Mouse (Mus musculus): ENCODE results near the gene Lgr5. TPM values are rescaled to one million over a fixed set of nuclear protein-coding genes. Genes with fewer than 3 reads are reported as not detected.

Lgr5 gene
- polyA plus RNA-seq, 1 experiment, result 0.04 TPM

DNA sequence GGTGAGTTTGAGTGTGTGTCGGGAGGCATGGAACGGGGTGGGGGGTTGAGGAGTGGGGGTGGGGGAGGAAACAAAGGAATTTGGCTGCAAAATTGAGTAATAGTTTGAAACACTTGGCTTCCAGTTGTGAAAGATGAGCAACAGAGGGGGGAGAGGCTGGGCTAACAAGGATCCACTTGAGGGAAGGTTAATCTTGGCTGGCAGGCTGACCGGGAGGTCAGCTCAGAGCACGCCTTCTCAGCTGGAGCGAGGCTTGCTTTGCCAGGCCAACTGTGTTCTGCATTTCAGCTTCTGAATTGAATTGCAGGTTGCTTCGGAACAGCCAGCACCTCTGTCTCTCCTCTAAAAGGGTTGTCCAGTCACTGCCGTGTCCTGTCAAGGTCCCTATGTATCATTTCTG is 8.1 kb downstream of the Lgr5 start:
- H3K79me2 ChIP-seq (ENCODE audit: control insufficient read depth, insufficient read depth), result no peaks in the 10 kb centered on the region
- no peak overlapping the region for H3ac ChIP-seq (ENCODE audit: control insufficient read depth, insufficient read length, low read depth)
- no peaks in the 10 kb centered on the region for H3K36me3 ChIP-seq (ENCODE audit: control insufficient read depth, insufficient read depth)
- H3K79me3 ChIP-seq (ENCODE audit: low read depth), result no peaks in the 10 kb centered on the region
- TF ChIP-seq MYOD1 (IDR thresholded peaks at IDR 0.05; ENCODE audit: control insufficient read depth, insufficient read length, low read depth) (no peak), CEBPB (IDR thresholded peaks at IDR 0.05; ENCODE audit: low read depth) (no peak), FOSL1 (IDR thresholded peaks at IDR 0.05; ENCODE audit: insufficient read depth, low read length, poor library complexity, severe bottlenecking) (no peak), MAX (IDR thresholded peaks at IDR 0.05) (no peak), USF1 (IDR thresholded peaks at IDR 0.05; ENCODE audit: low read depth) (no peak), CTCF (IDR thresholded peaks at IDR 0.05; ENCODE audit: control insufficient read depth, insufficient read depth, insufficient read length) (no peak), MYOG (IDR thresholded peaks at IDR 0.05; ENCODE audit: control insufficient read depth, extremely low read depth, insufficient read length) (no peak)
- H3K4me3 ChIP-seq (ENCODE audit: insufficient read depth, poor library complexity, severe bottlenecking), result no peak overlapping the region
- H3K27me3 ChIP-seq (ENCODE audit: control insufficient read depth, insufficient read depth, insufficient read length), result peaks cover 4% of the 10 kb centered on the region

GRCm38 (mm10) chr10:115579076-115579475 is 8.5 kb downstream of the Lgr5 start:
- H3ac ChIP-seq (ENCODE audit: control insufficient read depth, insufficient read length, low read depth), result no peak overlapping the region
- peaks cover 4% of the 10 kb centered on the region for H3K27me3 ChIP-seq (ENCODE audit: control insufficient read depth, insufficient read depth, insufficient read length)
- no peaks in the 10 kb centered on the region for H3K79me2 ChIP-seq (ENCODE audit: control insufficient read depth, insufficient read depth)
- H3K79me3 ChIP-seq (ENCODE audit: low read depth), result no peaks in the 10 kb centered on the region
- TF ChIP-seq MAX (IDR thresholded peaks at IDR 0.05) (no peak), FOSL1 (IDR thresholded peaks at IDR 0.05; ENCODE audit: insufficient read depth, low read length, poor library complexity, severe bottlenecking) (no peak), CTCF (IDR thresholded peaks at IDR 0.05; ENCODE audit: control insufficient read depth, insufficient read depth, insufficient read length) (no peak), MYOG (IDR thresholded peaks at IDR 0.05; ENCODE audit: control insufficient read depth, extremely low read depth, insufficient read length) (no peak), CEBPB (IDR thresholded peaks at IDR 0.05; ENCODE audit: low read depth) (no peak), USF1 (IDR thresholded peaks at IDR 0.05; ENCODE audit: low read depth) (no peak)
- no peak overlapping the region for H3K4me3 ChIP-seq (ENCODE audit: insufficient read depth, poor library complexity, severe bottlenecking)
- H3K36me3 ChIP-seq (ENCODE audit: control insufficient read depth, insufficient read depth), result no peaks in the 10 kb centered on the region

GRCm38 (mm10) chr10:115571734-115572440 is 15.7 kb downstream of the Lgr5 start:
- no peak for TF ChIP-seq MYOD1 (IDR thresholded peaks at IDR 0.05; ENCODE audit: control insufficient read depth, insufficient read length, low read depth)
- no peak for TF ChIP-seq CEBPB (IDR thresholded peaks at IDR 0.05; ENCODE audit: low read depth)
- TF ChIP-seq CTCF (IDR thresholded peaks at IDR 0.05; ENCODE audit: control insufficient read depth, insufficient read depth, insufficient read length), result no peak
- no peak for TF ChIP-seq FOSL1 (IDR thresholded peaks at IDR 0.05; ENCODE audit: insufficient read depth, low read length, poor library complexity, severe bottlenecking)
- no peak for TF ChIP-seq MAX (IDR thresholded peaks at IDR 0.05)
- TF ChIP-seq MYOG (IDR thresholded peaks at IDR 0.05; ENCODE audit: control insufficient read depth, extremely low read depth, insufficient read length), result no peak
- TF ChIP-seq USF1 (IDR thresholded peaks at IDR 0.05; ENCODE audit: low read depth), result no peak
- Histone ChIP-seq H3ac (ENCODE audit: control insufficient read depth, insufficient read length, low read depth) (no peak overlapping the region), H3K36me3 (ENCODE audit: control insufficient read depth, insufficient read depth) (no peaks in the 10 kb centered on the region), H3K79me2 (ENCODE audit: control insufficient read depth, insufficient read depth) (no peaks in the 10 kb centered on the region), H3K4me3 (ENCODE audit: insufficient read depth, poor library complexity, severe bottlenecking) (no peak overlapping the region), H3K79me3 (ENCODE audit: low read depth) (no peaks in the 10 kb centered on the region), H3K27me3 (ENCODE audit: control insufficient read depth, insufficient read depth, insufficient read length) (peaks cover 11% of the 10 kb centered on the region)

GRCm38 (mm10) chr10:115571317-115571716 is 16.3 kb downstream of the Lgr5 start:
- H3K79me3 ChIP-seq (ENCODE audit: low read depth), result no peaks in the 10 kb centered on the region
- no peak overlapping the region for H3K4me3 ChIP-seq (ENCODE audit: insufficient read depth, poor library complexity, severe bottlenecking)
- peaks cover 11% of the 10 kb centered on the region for H3K27me3 ChIP-seq (ENCODE audit: control insufficient read depth, insufficient read depth, insufficient read length)
- no peak overlapping the region for H3ac ChIP-seq (ENCODE audit: control insufficient read depth, insufficient read length, low read depth)
- H3K79me2 ChIP-seq (ENCODE audit: control insufficient read depth, insufficient read depth), result no peaks in the 10 kb centered on the region
- TF ChIP-seq MYOG (IDR thresholded peaks at IDR 0.05; ENCODE audit: control insufficient read depth, extremely low read depth, insufficient read length) (no peak), CEBPB (IDR thresholded peaks at IDR 0.05; ENCODE audit: low read depth) (no peak)
- no peaks in the 10 kb centered on the region for H3K36me3 ChIP-seq (ENCODE audit: control insufficient read depth, insufficient read depth)

DNA sequence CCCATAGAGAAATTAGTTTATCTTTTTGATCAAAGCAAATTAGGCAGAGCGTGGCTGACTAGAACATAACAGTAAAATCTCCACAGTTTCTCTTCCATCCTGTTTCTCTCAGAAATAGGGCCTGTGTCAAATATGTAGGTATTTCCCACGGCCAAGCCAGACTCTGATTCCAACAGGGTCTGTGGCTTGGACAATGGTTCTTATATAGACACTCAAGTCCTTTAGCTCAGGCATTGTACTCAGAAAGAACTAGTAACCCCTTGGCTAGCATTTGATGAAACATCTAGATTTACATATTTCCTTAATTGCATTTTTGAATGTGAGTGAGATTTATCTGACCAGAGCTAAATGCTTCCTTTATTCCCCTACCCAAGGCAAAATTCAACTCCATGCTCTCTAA is 17.0 kb downstream of the Lgr5 start:
- no peak overlapping the region for H3ac ChIP-seq (ENCODE audit: control insufficient read depth, insufficient read length, low read depth)
- no peaks in the 10 kb centered on the region for H3K79me3 ChIP-seq (ENCODE audit: low read depth)
- TF ChIP-seq MYOD1 (IDR thresholded peaks at IDR 0.05; ENCODE audit: control insufficient read depth, insufficient read length, low read depth) (no peak), MAX (IDR thresholded peaks at IDR 0.05) (no peak), CEBPB (IDR thresholded peaks at IDR 0.05; ENCODE audit: low read depth) (no peak)
- no peaks in the 10 kb centered on the region for H3K79me2 ChIP-seq (ENCODE audit: control insufficient read depth, insufficient read depth)
- no peak overlapping the region for H3K4me3 ChIP-seq (ENCODE audit: insufficient read depth, poor library complexity, severe bottlenecking)
- H3K36me3 ChIP-seq (ENCODE audit: control insufficient read depth, insufficient read depth), result no peaks in the 10 kb centered on the region
- peaks cover 11% of the 10 kb centered on the region for H3K27me3 ChIP-seq (ENCODE audit: control insufficient read depth, insufficient read depth, insufficient read length)

DNA sequence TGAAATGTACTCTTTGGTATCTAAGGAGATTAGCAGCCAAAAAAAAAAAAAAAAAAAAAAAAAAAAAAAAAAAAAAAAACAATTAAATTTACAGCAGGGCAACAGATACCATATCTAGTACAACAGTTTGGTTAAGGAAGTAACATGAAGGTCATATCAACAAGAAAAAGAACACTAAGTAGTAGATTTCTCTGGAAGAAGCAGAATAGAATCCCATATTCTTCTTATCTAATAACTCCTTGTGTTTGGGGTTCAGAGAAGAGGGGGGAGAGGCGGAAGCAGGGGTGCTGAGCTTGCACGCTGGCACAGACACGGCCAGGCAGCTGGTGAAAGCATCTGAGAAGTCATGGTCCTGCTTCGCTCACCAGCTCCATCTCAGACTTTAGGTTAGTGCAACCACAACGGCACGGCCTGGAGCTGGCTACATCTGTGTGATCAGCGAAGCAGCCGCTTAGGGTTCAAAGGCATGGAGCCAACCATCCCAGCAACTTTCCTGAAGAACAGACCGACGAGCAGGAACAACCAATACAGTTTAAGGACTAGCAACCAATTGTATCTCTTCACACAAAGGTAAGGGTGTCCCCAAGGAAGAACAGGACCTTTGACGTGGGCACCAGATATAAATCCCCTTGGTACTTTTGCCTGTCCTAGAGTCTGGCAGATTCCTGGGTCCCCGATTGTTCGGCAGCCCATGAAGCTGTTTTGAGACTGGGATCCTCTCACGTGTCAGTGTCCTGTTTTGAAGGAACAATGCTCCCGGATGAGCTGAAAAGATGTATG is 17.7 kb downstream of the Lgr5 start, which contains the start of gene A930009A15Rik:
Gene A930009A15Rik, plus strand, starts transcription at position 275 of the 780 bp plus-strand sequence.
- peaks cover 11% of the 10 kb centered on the region for H3K27me3 ChIP-seq (ENCODE audit: control insufficient read depth, insufficient read depth, insufficient read length)
- H3K4me3 ChIP-seq (ENCODE audit: insufficient read depth, poor library complexity, severe bottlenecking), result no peak within 1 kb of the TSS
- no peak within 1 kb of the TSS for H3ac ChIP-seq (ENCODE audit: control insufficient read depth, insufficient read length, low read depth)
- H3K79me3 ChIP-seq (ENCODE audit: low read depth), result no peaks in the 10 kb centered on the region
- no peaks in the 10 kb centered on the region for H3K36me3 ChIP-seq (ENCODE audit: control insufficient read depth, insufficient read depth)
- TF ChIP-seq MAX (IDR thresholded peaks at IDR 0.05) (no peak), MYOD1 (IDR thresholded peaks at IDR 0.05; ENCODE audit: control insufficient read depth, insufficient read length, low read depth) (no peak), FOSL1 (IDR thresholded peaks at IDR 0.05; ENCODE audit: insufficient read depth, low read length, poor library complexity, severe bottlenecking) (no peak), CTCF (IDR thresholded peaks at IDR 0.05; ENCODE audit: control insufficient read depth, insufficient read depth, insufficient read length) (no peak), MYOG (IDR thresholded peaks at IDR 0.05; ENCODE audit: control insufficient read depth, extremely low read depth, insufficient read length) (no peak), USF1 (IDR thresholded peaks at IDR 0.05; ENCODE audit: low read depth) (no peak), CEBPB (IDR thresholded peaks at IDR 0.05; ENCODE audit: low read depth) (no peak)
- no peaks in the 10 kb centered on the region for H3K79me2 ChIP-seq (ENCODE audit: control insufficient read depth, insufficient read depth)

Measured in C2C12 (cell line).